Mouse (Mus musculus): ENCODE measurements around the gene Ppfibp2. TPM values are rescaled to one million over a fixed set of nuclear protein-coding genes. Genes with fewer than 3 reads are reported as not detected.

The Ppfibp2 gene
- polyA plus RNA-seq, 1 experiment = 27.0 TPM

- H3K4me3 ChIP-seq (replicated peaks; ENCODE audit: extremely low read depth, low read depth, low read length) = no peak overlapping the region
- no peak for DNase-seq
- 59% methylated on average over 2 of the region's 2 CpGs for WGBS
- TF ChIP-seq CTCF (IDR thresholded peaks at IDR 0.05; ENCODE audit: insufficient read depth, low read length) (peak; percentile 22; the same call in 1 of the 2 replicates), POLR2A (IDR thresholded peaks at IDR 0.05; ENCODE audit: borderline replicate concordance, extremely low read depth, low read depth, low read length) (no peak)
- H3K4me1 ChIP-seq (ENCODE audit: control insufficient read depth, insufficient read depth, low read length) = no peaks in the 10 kb centered on the region; the same call in none of the 2 replicates
Measured at GRCm38 (mm10) chr7:107573856-107574255, 21.2 kb upstream of the Ppfibp2 start.

GRCm38 (mm10) chr7:107574276-107574675 lies 20.7 kb upstream of the Ppfibp2 start:
- Histone ChIP-seq H3K4me3 (replicated peaks; ENCODE audit: extremely low read depth, low read depth, low read length) (no peak overlapping the region), H3K4me1 (ENCODE audit: control insufficient read depth, insufficient read depth, low read length) (no peaks in the 10 kb centered on the region; the same call in none of the 2 replicates)
- WGBS = 48% methylated on average over 3 of the region's 3 CpGs
- TF ChIP-seq CTCF (IDR thresholded peaks at IDR 0.05; ENCODE audit: insufficient read depth, low read length) (no peak), POLR2A (IDR thresholded peaks at IDR 0.05; ENCODE audit: borderline replicate concordance, extremely low read depth, low read depth, low read length) (no peak)
- no peak for DNase-seq

DNA sequence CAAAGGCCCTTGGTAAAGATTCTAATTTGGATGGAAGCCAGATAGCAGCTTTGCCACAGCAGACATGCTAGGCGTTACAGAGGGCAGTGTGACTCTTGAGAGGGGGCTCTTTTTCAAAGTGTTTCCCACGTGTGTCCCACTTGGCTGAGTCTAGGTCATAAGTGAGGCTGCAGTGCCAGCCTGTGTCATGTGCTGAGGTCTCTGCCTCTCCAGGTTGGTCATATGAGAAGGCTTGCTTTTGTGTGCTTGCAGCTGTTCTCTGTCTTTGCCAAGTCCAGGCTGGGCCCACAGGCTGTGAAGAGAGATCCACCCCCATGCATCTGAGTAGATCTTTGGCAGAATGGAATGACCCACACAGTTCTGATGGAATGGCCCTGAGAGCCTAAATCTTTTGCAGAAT lies 2.4 kb upstream of the Ppfibp2 start:
- TF ChIP-seq POLR2A (IDR thresholded peaks at IDR 0.05; ENCODE audit: borderline replicate concordance, extremely low read depth, low read depth, low read length) = no peak
- no peak for TF ChIP-seq CTCF (IDR thresholded peaks at IDR 0.05; ENCODE audit: insufficient read depth, low read length)
- 31% methylated on average over 2 of the region's 2 CpGs for WGBS
- H3K4me3 ChIP-seq (replicated peaks; ENCODE audit: extremely low read depth, low read depth, low read length) = no peak overlapping the region
- peaks cover 3% of the 10 kb centered on the region; the same call in 1 of the 2 replicates for H3K4me1 ChIP-seq (ENCODE audit: control insufficient read depth, insufficient read depth, low read length)
- DNase-seq = no peak

GRCm38 (mm10) chr7:107593904-107594303 lies 1.1 kb upstream of the Ppfibp2 start:
- peaks cover 3% of the 10 kb centered on the region; the same call in 1 of the 2 replicates for H3K4me1 ChIP-seq (ENCODE audit: control insufficient read depth, insufficient read depth, low read length)
- DNase-seq = no peak
- TF ChIP-seq CTCF (IDR thresholded peaks at IDR 0.05; ENCODE audit: insufficient read depth, low read length) (no peak), POLR2A (IDR thresholded peaks at IDR 0.05; ENCODE audit: borderline replicate concordance, extremely low read depth, low read depth, low read length) (no peak)
- WGBS = 30% methylated on average over 7 of the region's 7 CpGs
- no peak overlapping the region for H3K4me3 ChIP-seq (replicated peaks; ENCODE audit: extremely low read depth, low read depth, low read length)

DNA sequence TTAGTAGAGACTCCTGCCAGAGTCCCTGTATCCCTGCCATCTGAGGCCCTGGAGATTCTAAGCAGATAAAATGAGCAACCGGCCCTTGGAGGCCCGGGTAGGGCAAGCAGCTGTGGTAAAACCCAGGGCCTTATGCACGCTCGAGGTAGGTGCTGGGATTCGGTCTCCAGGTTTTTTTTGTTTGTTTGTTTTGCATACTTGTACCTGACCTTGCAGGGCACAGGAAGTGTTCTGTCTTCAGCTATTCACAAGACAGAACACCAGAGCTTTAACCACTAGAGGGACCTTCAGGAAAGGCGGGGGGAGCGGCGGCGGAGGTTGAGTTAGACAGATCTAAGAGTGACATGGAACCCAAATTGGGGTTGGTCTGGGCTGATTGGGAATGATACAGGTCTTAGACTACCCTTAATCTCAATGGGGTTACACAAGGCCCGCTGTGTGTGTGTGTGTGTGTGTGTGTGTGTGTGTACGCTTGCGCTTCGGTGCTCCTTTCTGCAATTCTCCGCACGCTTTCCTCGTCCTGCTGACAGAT lies 616 bp upstream of the Ppfibp2 start:
- TF ChIP-seq CTCF (IDR thresholded peaks at IDR 0.05; ENCODE audit: insufficient read depth, low read length) (0 out of 2 replicates have a peak, but pooled peaks have one; percentile 3), POLR2A (IDR thresholded peaks at IDR 0.05; ENCODE audit: borderline replicate concordance, extremely low read depth, low read depth, low read length) (no peak)
- 1% methylated on average over 16 of the region's 16 CpGs for WGBS
- H3K4me3 ChIP-seq (replicated peaks; ENCODE audit: extremely low read depth, low read depth, low read length) = peak overlapping the region; percentile 76
- DNase-seq = peak; percentile 53
- H3K4me1 ChIP-seq (ENCODE audit: control insufficient read depth, insufficient read depth, low read length) = peaks cover 3% of the 10 kb centered on the region; the same call in 1 of the 2 replicates

DNA sequence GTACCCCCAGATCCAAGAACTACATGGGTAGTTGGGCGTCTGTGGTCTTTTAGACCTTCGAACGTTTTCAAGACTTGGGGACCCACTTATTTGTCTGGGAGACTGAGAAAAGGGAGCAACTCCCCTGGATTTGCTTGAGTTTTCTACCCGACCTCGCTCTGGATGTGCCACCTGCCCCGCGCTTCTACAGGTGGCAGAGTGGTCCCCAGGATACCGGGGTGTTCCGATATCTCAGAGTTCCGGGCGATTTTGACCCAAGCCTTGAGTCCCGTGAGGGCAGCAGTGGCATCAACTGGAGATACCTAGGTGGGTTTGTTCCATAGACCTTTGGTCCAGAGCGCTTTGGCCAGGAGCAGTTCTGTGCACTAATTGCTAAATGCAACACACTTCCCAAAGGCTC lies 419 bp downstream of the Ppfibp2 start:
- 21% methylated on average over 13 of the region's 13 CpGs for WGBS
- H3K4me1 ChIP-seq (ENCODE audit: control insufficient read depth, insufficient read depth, low read length) = peaks cover 3% of the 10 kb centered on the region; the same call in 1 of the 2 replicates
- no peak for TF ChIP-seq POLR2A (IDR thresholded peaks at IDR 0.05; ENCODE audit: borderline replicate concordance, extremely low read depth, low read depth, low read length)
- no peak for TF ChIP-seq CTCF (IDR thresholded peaks at IDR 0.05; ENCODE audit: insufficient read depth, low read length)
- DNase-seq = no peak
- peak overlapping the region; percentile 76 for H3K4me3 ChIP-seq (replicated peaks; ENCODE audit: extremely low read depth, low read depth, low read length)

DNA sequence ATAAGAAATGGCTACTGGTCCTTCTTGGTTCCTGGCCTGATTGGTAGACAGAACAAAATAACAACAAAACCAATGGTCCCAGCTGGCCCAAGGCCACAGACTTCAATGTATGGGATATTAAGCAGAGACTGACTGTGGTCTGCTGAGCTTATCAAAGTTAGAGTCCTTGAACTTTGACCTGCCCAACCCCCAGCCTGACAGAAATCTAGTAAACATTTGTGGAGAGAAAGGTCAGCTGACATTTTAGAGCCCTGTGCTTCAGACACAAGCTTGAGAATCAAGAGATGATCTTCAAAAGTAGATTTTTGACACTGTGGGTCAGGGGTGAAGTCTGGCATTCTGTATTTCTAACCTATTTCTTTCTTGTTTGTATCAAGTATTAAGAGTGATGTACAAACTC lies 1.7 kb downstream of the Ppfibp2 start:
- DNase-seq = no peak
- no peak overlapping the region for H3K4me3 ChIP-seq (replicated peaks; ENCODE audit: extremely low read depth, low read depth, low read length)
- no peak for TF ChIP-seq CTCF (IDR thresholded peaks at IDR 0.05; ENCODE audit: insufficient read depth, low read length)
- no peak for TF ChIP-seq POLR2A (IDR thresholded peaks at IDR 0.05; ENCODE audit: borderline replicate concordance, extremely low read depth, low read depth, low read length)
- peaks cover 3% of the 10 kb centered on the region; the same call in 1 of the 2 replicates for H3K4me1 ChIP-seq (ENCODE audit: control insufficient read depth, insufficient read depth, low read length)

- WGBS = 62% methylated on average over 3 of the region's 3 CpGs
- no peak overlapping the region for H3K4me3 ChIP-seq (replicated peaks; ENCODE audit: extremely low read depth, low read depth, low read length)
- no peak for DNase-seq
- H3K4me1 ChIP-seq (ENCODE audit: control insufficient read depth, insufficient read depth, low read length) = peaks cover 3% of the 10 kb centered on the region; the same call in 1 of the 2 replicates
- TF ChIP-seq POLR2A (IDR thresholded peaks at IDR 0.05; ENCODE audit: borderline replicate concordance, extremely low read depth, low read depth, low read length) (no peak), CTCF (IDR thresholded peaks at IDR 0.05; ENCODE audit: insufficient read depth, low read length) (no peak)
Measured at GRCm38 (mm10) chr7:107597956-107598355, 2.9 kb downstream of the Ppfibp2 start.

DNA sequence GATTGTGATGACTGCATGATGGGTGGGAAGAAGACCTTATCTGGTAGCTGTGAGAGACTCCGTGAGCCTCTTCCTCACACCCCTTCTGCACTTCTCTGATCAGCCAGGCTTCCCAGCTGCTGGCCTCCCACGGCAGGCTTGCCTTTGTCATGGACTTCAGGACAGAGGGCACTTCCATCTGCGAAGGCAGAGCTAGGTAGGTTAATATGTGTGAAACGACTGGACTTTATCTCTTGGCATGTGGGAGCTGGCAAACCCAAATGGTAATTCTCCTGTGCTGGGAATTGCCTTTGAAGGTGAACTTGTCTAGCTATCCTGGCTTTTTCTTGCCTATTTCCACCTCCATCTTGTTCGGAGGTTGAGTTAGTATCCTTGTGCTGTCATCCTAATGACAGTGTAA lies 5.6 kb downstream of the Ppfibp2 start:
- Histone ChIP-seq H3K4me1 (ENCODE audit: control insufficient read depth, insufficient read depth, low read length) (peaks cover 3% of the 10 kb centered on the region; the same call in 1 of the 2 replicates), H3K4me3 (replicated peaks; ENCODE audit: extremely low read depth, low read depth, low read length) (no peak overlapping the region)
- WGBS = 67% methylated on average over 5 of the region's 5 CpGs
- DNase-seq = no peak
- TF ChIP-seq POLR2A (IDR thresholded peaks at IDR 0.05; ENCODE audit: borderline replicate concordance, extremely low read depth, low read depth, low read length) = no peak
- TF ChIP-seq CTCF (IDR thresholded peaks at IDR 0.05; ENCODE audit: insufficient read depth, low read length) = no peak

DNA sequence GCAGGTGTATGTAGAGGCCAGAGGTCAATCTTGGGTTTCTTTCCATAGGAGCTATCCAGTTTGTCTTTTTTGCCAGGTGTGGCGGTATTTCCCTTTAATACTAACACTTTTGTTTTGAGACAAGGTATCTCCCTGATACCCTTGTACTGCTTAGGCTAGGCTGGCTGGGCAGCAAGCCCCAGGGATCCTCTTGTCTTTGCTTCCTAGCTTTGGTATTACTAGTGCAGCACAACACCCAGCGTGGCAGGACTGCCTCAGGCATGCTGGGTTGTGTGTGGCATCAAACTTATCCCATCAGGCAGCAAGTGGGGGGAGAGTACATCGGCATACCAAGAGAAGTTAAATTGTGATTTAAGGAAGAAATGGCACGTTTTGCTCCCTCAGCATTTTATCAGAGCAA lies 7.5 kb downstream of the Ppfibp2 start:
- WGBS = 73% methylated on average over 4 of the region's 4 CpGs
- Histone ChIP-seq H3K4me1 (ENCODE audit: control insufficient read depth, insufficient read depth, low read length) (no peaks in the 10 kb centered on the region), H3K4me3 (replicated peaks; ENCODE audit: extremely low read depth, low read depth, low read length) (no peak overlapping the region)
- TF ChIP-seq CTCF (IDR thresholded peaks at IDR 0.05; ENCODE audit: insufficient read depth, low read length) (no peak), POLR2A (IDR thresholded peaks at IDR 0.05; ENCODE audit: borderline replicate concordance, extremely low read depth, low read depth, low read length) (no peak)
- DNase-seq = no peak
